In the genomic region with DNA sequence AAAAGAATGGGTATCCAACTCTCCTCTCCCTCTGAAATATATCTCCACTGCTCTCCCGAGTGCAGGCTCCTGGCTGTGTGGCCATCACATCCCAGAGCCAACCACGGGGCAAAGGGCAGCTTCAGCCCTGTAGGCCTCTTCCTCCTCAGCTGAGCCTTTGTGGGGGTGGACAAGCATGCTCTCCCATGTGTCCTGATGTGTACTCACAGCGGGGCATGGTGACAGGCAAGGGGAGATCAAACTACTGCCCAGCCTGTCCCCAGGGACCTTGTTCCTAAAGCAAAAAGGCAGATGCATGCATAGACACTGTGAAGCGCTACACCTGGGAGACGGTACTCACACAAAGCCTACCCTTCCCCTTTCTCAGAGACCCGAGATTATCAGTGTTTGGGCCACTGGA, we compare ENCODE assay signal across 7 mouse cellular contexts. TPM values are rescaled to one million over a fixed set of nuclear protein-coding genes. Genes with fewer than 3 reads are reported as not detected.
DNase-seq lines count a peak whose midpoint lies in the region; ATAC-seq and TF ChIP-seq lines count a peak whose summit lies in the region.

No protein-coding gene starts in this region.

- no peak overlapping the region for H3K9ac ChIP-seq in limb, embryonic 12.5 days (replicated peaks)
- H3K9ac ChIP-seq in embryonic facial prominence, embryonic 15.5 days, result no peak overlapping the region
- no peak overlapping the region for H3K9ac ChIP-seq in intestine, embryonic 16.5 days (ENCODE audit: low read depth, low read length)
- H3K9ac ChIP-seq in liver, postnatal 0 days (replicated peaks), result 0 out of 2 replicates have a peak overlapping the region, but pooled peaks have one; percentile 1

- WGBS in limb, embryonic 12.5 days, result 85% methylated on average over 6 of the region's 6 CpGs
- 86% methylated on average over 6 of the region's 6 CpGs for WGBS in limb, embryonic 10.5 days
- 77% methylated on average over 6 of the region's 6 CpGs for WGBS in embryonic facial prominence, embryonic 15.5 days
- 76% methylated on average over 6 of the region's 6 CpGs for WGBS in intestine, embryonic 16.5 days
- WGBS in liver, postnatal 0 days (ENCODE audit: insufficient replicate concordance), result 50% methylated on average over 6 of the region's 6 CpGs

- no peaks in the 10 kb centered on the region for H3K27me3 ChIP-seq in limb, embryonic 12.5 days
- H3K27me3 ChIP-seq in limb, embryonic 10.5 days (ENCODE audit: low read depth, poor library complexity, severe bottlenecking), result no peaks in the 10 kb centered on the region
- H3K27me3 ChIP-seq in embryonic facial prominence, embryonic 15.5 days, result no peaks in the 10 kb centered on the region
- no peaks in the 10 kb centered on the region for H3K27me3 ChIP-seq in intestine, embryonic 16.5 days (replicated peaks; ENCODE audit: control insufficient read depth, insufficient read depth, low read length)
- no peaks in the 10 kb centered on the region for H3K27me3 ChIP-seq in liver, postnatal 0 days (ENCODE audit: insufficient read depth, low read length)

- no peak overlapping the region for H3K27ac ChIP-seq in limb, embryonic 12.5 days
- H3K27ac ChIP-seq in limb, embryonic 10.5 days, result no peak overlapping the region
- H3K27ac ChIP-seq in embryonic facial prominence, embryonic 15.5 days (replicated peaks), result no peak overlapping the region
- H3K27ac ChIP-seq in intestine, embryonic 16.5 days (ENCODE audit: low read length), result no peak overlapping the region
- H3K27ac ChIP-seq in liver, postnatal 0 days (ENCODE audit: low read depth), result peak overlapping the region; percentile 53

- H3K36me3 ChIP-seq in limb, embryonic 12.5 days, result peaks cover 60% of the 10 kb centered on the region
- H3K36me3 ChIP-seq in limb, embryonic 10.5 days, result peaks cover 58% of the 10 kb centered on the region
- H3K36me3 ChIP-seq in embryonic facial prominence, embryonic 15.5 days, result peaks cover 58% of the 10 kb centered on the region
- peaks cover 44% of the 10 kb centered on the region for H3K36me3 ChIP-seq in intestine, embryonic 16.5 days (ENCODE audit: control insufficient read depth, insufficient read depth, low read length)
- H3K36me3 ChIP-seq in liver, postnatal 0 days (replicated peaks; ENCODE audit: insufficient read depth, low read length), result peaks cover 41% of the 10 kb centered on the region

- no peak for DNase-seq in limb, embryonic 10.5 days (ENCODE audit: low spot score)
- peak; percentile 94 for DNase-seq in liver, postnatal 0 days
- no peak for DNase-seq in frontal cortex, postnatal 36 days (ENCODE audit: low spot score in 2 of 2)
- DNase-seq in thymus, postnatal 10 days (ENCODE audit: low spot score in 2 of 2), result no peak

- H3K4me2 ChIP-seq in limb, embryonic 12.5 days, result no peak overlapping the region
- no peak overlapping the region for H3K4me2 ChIP-seq in embryonic facial prominence, embryonic 15.5 days (replicated peaks)
- H3K4me2 ChIP-seq in intestine, embryonic 16.5 days (ENCODE audit: low read depth, low read length), result no peak overlapping the region
- H3K4me2 ChIP-seq in liver, postnatal 0 days (ENCODE audit: low read depth, low read length), result peak overlapping the region; percentile 1; the same call in 1 of the 2 replicates

- no peak overlapping the region for H3K4me3 ChIP-seq in limb, embryonic 12.5 days (replicated peaks)
- no peak overlapping the region for H3K4me3 ChIP-seq in limb, embryonic 10.5 days
- no peak overlapping the region for H3K4me3 ChIP-seq in embryonic facial prominence, embryonic 15.5 days (replicated peaks)
- H3K4me3 ChIP-seq in intestine, embryonic 16.5 days (ENCODE audit: low read length), result no peak overlapping the region
- no peak overlapping the region for H3K4me3 ChIP-seq in liver, postnatal 0 days (ENCODE audit: low read depth, low read length)

- H3K9me3 ChIP-seq in limb, embryonic 12.5 days, result peaks cover 61% of the 10 kb centered on the region
- peaks cover 58% of the 10 kb centered on the region for H3K9me3 ChIP-seq in limb, embryonic 10.5 days (replicated peaks)
- peaks cover 2% of the 10 kb centered on the region; the same call in 1 of the 2 replicates for H3K9me3 ChIP-seq in embryonic facial prominence, embryonic 15.5 days (replicated peaks)
- peaks cover 10% of the 10 kb centered on the region; the same call in 1 of the 2 replicates for H3K9me3 ChIP-seq in intestine, embryonic 16.5 days (ENCODE audit: control insufficient read depth, low read length)
- no peaks in the 10 kb centered on the region for H3K9me3 ChIP-seq in liver, postnatal 0 days (ENCODE audit: low read length)

- TF ChIP-seq CTCF in liver, postnatal 0 days (IDR thresholded peaks at IDR 0.05; ENCODE audit: low read depth), result no peak

- no peak for TF ChIP-seq EP300 in liver, postnatal 0 days (IDR thresholded peaks at IDR 0.05; ENCODE audit: low read depth)

- peak; percentile 6; the same call in 1 of the 2 replicates for ATAC-seq in limb, embryonic 12.5 days (ENCODE audit: insufficient number of reproducible peaks, insufficient read depth, low FRiP score, low TSS enrichment, low read depth)
- peak; percentile 4; the same call in 1 of the 2 replicates for ATAC-seq in embryonic facial prominence, embryonic 15.5 days (ENCODE audit: insufficient number of reproducible peaks, low FRiP score, low TSS enrichment, low read depth)
- ATAC-seq in intestine, embryonic 16.5 days, result peak; percentile 66
- peak; percentile 83 for ATAC-seq in liver, postnatal 0 days

- 0 out of 2 replicates have a peak, but pooled peaks cover 2% of the 10 kb centered on the region for H3K4me1 ChIP-seq in limb, embryonic 12.5 days (replicated peaks)
- H3K4me1 ChIP-seq in limb, embryonic 10.5 days, result no peaks in the 10 kb centered on the region
- peaks cover 9% of the 10 kb centered on the region for H3K4me1 ChIP-seq in embryonic facial prominence, embryonic 15.5 days
- 0 out of 2 replicates have a peak, but pooled peaks cover 10% of the 10 kb centered on the region for H3K4me1 ChIP-seq in intestine, embryonic 16.5 days (ENCODE audit: control insufficient read depth, insufficient read depth, low read length)
- H3K4me1 ChIP-seq in liver, postnatal 0 days (ENCODE audit: insufficient read depth), result peaks cover 54% of the 10 kb centered on the region

RNA-seq across cellular contexts. Expression of a gene that starts 17.3 kb away (rescaled TPM):
- polyA plus RNA-seq in limb, embryonic 12.5 days (2016; fragmentation: Nextera tagmentation; extraction: Ambion mirVana), result 236 and 243 TPM in 2 replicates
- 206 and 245 TPM in 2 replicates for polyA plus RNA-seq in limb, embryonic 10.5 days (2016; fragmentation: Nextera tagmentation; extraction: Ambion mirVana)
- polyA plus RNA-seq in embryonic facial prominence, embryonic 15.5 days (2015; fragmentation: Nextera tagmentation; extraction: Ambion mirVana), result 153 and 161 TPM in 2 replicates
- polyA plus RNA-seq in intestine, embryonic 16.5 days (2015; fragmentation: Nextera tagmentation; extraction: Ambion mirVana), result 135 and 141 TPM in 2 replicates
- 31.4 and 37.0 TPM in 2 replicates for polyA plus RNA-seq in liver, postnatal 0 days (2015; fragmentation: Nextera tagmentation; extraction: Ambion mirVana)

RNA-seq across cellular contexts. Expression of a gene that starts 17.3 kb away (rescaled TPM):
- not detected in 2 replicates for polyA plus RNA-seq in limb, embryonic 12.5 days (2016; fragmentation: Nextera tagmentation; extraction: Ambion mirVana)
- not detected in 2 replicates for polyA plus RNA-seq in limb, embryonic 10.5 days (2016; fragmentation: Nextera tagmentation; extraction: Ambion mirVana)
- polyA plus RNA-seq in embryonic facial prominence, embryonic 15.5 days (2015; fragmentation: Nextera tagmentation; extraction: Ambion mirVana), result 0.05 TPM in 1 of 2 replicates, not detected in the other
- polyA plus RNA-seq in intestine, embryonic 16.5 days (2015; fragmentation: Nextera tagmentation; extraction: Ambion mirVana), result not detected in 2 replicates
- polyA plus RNA-seq in liver, postnatal 0 days (2015; fragmentation: Nextera tagmentation; extraction: Ambion mirVana), result not detected in 2 replicates

RNA-seq across cellular contexts. Expression of a gene that starts 33.3 kb away (rescaled TPM):
- polyA plus RNA-seq in limb, embryonic 12.5 days (2016; fragmentation: Nextera tagmentation; extraction: Ambion mirVana), result 1.5 and 2.0 TPM in 2 replicates
- 1.2 and 1.3 TPM in 2 replicates for polyA plus RNA-seq in limb, embryonic 10.5 days (2016; fragmentation: Nextera tagmentation; extraction: Ambion mirVana)
- polyA plus RNA-seq in embryonic facial prominence, embryonic 15.5 days (2015; fragmentation: Nextera tagmentation; extraction: Ambion mirVana), result 0.98 and 1.4 TPM in 2 replicates
- 0.76 and 0.88 TPM in 2 replicates for polyA plus RNA-seq in intestine, embryonic 16.5 days (2015; fragmentation: Nextera tagmentation; extraction: Ambion mirVana)
- 0.61 and 0.66 TPM in 2 replicates for polyA plus RNA-seq in liver, postnatal 0 days (2015; fragmentation: Nextera tagmentation; extraction: Ambion mirVana)

RNA-seq across cellular contexts. Expression of a gene that starts 48.4 kb away (rescaled TPM):
- polyA plus RNA-seq in limb, embryonic 12.5 days (2016; fragmentation: Nextera tagmentation; extraction: Ambion mirVana), result not detected in 2 replicates
- 0.13 TPM in 1 of 2 replicates, not detected in the other for polyA plus RNA-seq in limb, embryonic 10.5 days (2016; fragmentation: Nextera tagmentation; extraction: Ambion mirVana)
- 2.0 and 2.2 TPM in 2 replicates for polyA plus RNA-seq in embryonic facial prominence, embryonic 15.5 days (2015; fragmentation: Nextera tagmentation; extraction: Ambion mirVana)
- polyA plus RNA-seq in intestine, embryonic 16.5 days (2015; fragmentation: Nextera tagmentation; extraction: Ambion mirVana), result 55.9 and 79.1 TPM in 2 replicates
- 412 and 437 TPM in 2 replicates for polyA plus RNA-seq in liver, postnatal 0 days (2015; fragmentation: Nextera tagmentation; extraction: Ambion mirVana)

RNA-seq across cellular contexts. Expression of a gene that starts 54.5 kb away (rescaled TPM):
- 12.2 and 13.3 TPM in 2 replicates for polyA plus RNA-seq in limb, embryonic 12.5 days (2016; fragmentation: Nextera tagmentation; extraction: Ambion mirVana)
- polyA plus RNA-seq in limb, embryonic 10.5 days (2016; fragmentation: Nextera tagmentation; extraction: Ambion mirVana), result 8.9 and 10.4 TPM in 2 replicates
- polyA plus RNA-seq in embryonic facial prominence, embryonic 15.5 days (2015; fragmentation: Nextera tagmentation; extraction: Ambion mirVana), result 9.4 and 10.8 TPM in 2 replicates
- polyA plus RNA-seq in intestine, embryonic 16.5 days (2015; fragmentation: Nextera tagmentation; extraction: Ambion mirVana), result 5.7 and 8.0 TPM in 2 replicates
- polyA plus RNA-seq in liver, postnatal 0 days (2015; fragmentation: Nextera tagmentation; extraction: Ambion mirVana), result 7.1 and 7.8 TPM in 2 replicates

Comparison
In these comparisons a context has a peak if more than half of its experiments do, and no peak if none do; other contexts are left out.
1. ATAC-seq: peak in every context shown above with its lines; median percentile 83 in liver, postnatal 0 days; 66 in intestine, embryonic 16.5 days; 6 in limb, embryonic 12.5 days; 4 in embryonic facial prominence, embryonic 15.5 days.